Mouse (Mus musculus): Measurements from ENCODE around the gene Tmem43.

Tmem43 gene

DNA sequence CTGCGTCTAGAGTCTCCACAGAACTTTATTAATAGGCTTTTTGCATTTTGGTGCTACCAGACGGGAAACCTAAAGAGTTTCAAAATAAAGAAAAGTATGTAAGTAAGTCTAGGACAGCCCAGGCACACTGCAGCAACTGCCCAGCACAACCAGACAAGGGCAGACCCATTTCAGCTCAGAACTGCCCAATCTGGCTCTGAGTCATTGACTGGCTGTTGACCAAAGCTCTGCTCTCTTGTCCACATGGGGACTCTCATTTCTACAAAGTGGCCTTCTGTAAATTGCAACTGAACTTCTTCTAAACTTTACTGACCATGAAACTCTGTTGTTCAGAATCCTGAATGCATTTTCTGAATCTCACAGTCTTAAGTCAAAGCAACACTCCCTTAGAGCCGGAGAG is 61.7 kb downstream of the Tmem43 start:
- DNase-seq, result no peak

DNA sequence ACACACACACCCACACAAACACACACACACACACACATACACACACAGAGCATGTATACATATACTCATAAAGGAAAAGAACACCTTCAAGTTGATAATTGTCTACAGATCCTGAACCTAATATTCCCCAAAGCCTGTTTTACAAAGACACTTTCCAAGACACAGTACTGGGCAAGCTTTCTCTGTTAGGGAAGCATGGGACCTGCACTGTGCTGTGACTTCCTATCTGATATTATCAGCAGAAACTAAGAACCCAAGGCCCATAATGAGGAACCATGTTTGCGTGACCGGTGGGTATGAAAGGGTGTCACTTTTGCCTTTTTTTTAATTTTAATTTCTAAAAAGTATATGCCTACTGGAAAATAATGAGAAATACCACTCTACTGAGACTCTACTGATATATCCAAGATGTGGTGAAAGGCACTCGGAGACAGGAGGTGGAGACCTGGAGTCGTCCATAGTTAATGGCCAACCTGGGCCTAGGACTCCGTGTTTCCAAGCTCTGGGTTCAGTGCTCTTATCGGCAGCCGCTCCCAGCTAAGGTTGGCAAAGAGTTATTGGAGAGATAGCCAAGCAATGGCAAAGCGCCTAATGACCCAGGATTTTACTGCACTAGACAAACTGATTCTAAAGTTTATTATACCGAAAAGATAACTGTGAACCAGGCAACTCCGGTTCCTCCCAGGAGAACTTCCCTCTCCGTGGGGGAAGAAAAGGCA is 62.7 kb downstream of the Tmem43 start:
- DNase-seq, result no peak
